Mouse (Mus musculus) urinary bladder, postnatal 10 days (tissue): ENCODE measurements around the gene Vipr1.

Source experiments
- DNase-seq: peaks from one replicate; pipeline ENCODE4 v3.0.0; 2022; ENCODE audit warnings: low spot score

Vipr1 gene

GRCm38 (mm10) chr9:121718792-121719318, 76.3 kb downstream of the Vipr1 start, which contains the start of gene Nktr:
Nktr (plus strand) TSS chr9:121719169.
- peak; percentile 92 for DNase-seq

GRCm38 (mm10) chr9:121719347-121720331, 77.1 kb downstream of the Vipr1 start:
- DNase-seq = peak; percentile 25
